Mouse (Mus musculus) MEL-GATA-1-ER (cell line): ENCODE measurements around the gene Nbea.
"Not testable (repeated sequence)": the region's sequence is repeated elsewhere in the genome, so short reads cannot be mapped to it uniquely, and the experiment has no call there.

Source experiments
- DNase-seq: peaks from one replicate; pipeline ENCODE4 v3.0.0-alpha.2; 2012; ENCODE audit warnings: low read depth; ENCODE audit errors: extremely low read depth

The Nbea gene

DNA sequence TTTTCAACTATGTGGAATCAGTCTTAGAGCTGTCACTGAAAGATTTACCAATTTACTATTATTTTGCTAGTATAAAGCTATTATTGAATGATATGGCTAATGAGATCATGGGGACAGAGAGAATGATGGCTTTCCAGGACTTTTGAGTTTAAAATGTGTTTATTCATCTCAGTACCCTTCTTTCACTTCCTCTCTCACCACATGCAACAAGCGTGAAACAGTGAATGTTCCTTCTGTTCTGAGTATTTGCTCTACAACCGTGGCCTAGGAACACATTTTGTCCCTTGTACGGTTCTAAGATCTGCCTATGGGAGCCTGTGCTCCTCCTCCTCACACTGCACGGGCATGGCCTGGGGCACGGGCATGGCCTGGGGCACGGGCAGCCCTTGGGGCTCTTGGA lies 516.5 kb downstream of the Nbea start:
- no peak for DNase-seq

DNA sequence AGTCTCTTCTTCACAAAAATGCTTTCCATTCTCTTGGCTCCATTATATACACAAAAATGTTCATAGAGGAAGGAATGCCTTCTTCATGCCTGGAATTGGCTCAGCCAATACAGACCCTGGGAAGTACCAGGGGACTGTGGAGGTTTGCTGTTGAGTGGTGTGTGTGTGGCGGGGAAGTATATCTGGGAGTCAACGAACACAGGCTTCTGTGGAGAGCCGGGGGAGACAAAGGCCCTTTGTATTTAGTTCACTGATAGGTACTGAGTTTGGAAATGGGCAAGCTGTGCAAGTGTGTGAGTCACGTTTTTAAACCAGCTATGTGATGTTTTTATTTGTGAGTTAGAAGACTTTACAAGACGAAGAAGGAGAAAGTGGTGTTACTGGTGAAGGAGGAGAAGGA lies 517.6 kb downstream of the Nbea start:
- no peak for DNase-seq

DNA sequence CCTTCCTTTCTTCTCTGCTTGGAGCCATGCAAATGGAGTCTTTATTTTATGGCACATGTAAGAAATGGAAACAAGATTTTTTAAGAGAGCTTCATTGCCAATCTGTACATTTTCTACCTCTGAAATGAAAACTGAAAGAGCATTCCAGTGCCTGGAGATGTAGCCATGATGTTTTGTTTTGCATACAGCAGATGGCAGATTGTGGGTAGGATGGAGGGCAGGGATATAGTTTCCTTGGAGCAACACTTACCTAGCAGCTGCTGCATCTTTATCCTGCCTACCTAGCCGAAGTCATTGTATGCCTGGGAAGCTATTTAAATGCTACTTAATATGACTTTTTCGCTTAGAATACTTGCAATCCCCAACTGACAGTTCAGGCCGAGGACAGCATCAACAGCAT lies 518.8 kb downstream of the Nbea start:
- DNase-seq = no peak

- no peak for DNase-seq
Measured at GRCm38 (mm10) chr3:55661678-55662445, 521.6 kb downstream of the Nbea start.

DNA sequence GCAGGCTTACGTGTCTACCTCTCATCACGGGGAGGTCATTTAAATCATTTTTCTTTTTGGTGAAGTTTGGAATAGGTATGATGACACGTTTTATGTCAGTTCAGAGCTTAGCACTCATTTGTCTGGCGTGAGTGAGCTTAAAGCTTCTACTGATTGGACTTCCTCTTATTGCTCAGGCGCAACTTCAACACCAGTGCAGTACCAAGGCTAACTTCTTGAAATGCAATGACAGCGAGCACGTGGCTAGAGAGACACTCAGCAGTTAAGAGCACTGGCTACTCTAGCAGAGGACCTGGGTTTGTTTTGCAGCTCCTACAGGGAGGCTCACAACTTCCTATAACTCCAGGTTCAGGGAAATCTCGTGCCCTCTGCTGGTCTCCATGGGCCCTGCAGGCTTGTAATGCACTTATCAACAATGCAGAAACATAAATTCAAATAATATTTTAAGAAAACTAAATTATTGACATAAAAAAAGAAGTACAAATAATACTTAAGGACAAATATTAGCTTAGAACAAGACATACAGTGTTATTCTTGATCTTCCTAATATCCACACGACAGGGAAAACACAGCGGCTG lies 523.2 kb downstream of the Nbea start:
- no peak for DNase-seq

GRCm38 (mm10) chr3:55659558-55660215 lies 523.8 kb downstream of the Nbea start:
- no peak for DNase-seq

DNA sequence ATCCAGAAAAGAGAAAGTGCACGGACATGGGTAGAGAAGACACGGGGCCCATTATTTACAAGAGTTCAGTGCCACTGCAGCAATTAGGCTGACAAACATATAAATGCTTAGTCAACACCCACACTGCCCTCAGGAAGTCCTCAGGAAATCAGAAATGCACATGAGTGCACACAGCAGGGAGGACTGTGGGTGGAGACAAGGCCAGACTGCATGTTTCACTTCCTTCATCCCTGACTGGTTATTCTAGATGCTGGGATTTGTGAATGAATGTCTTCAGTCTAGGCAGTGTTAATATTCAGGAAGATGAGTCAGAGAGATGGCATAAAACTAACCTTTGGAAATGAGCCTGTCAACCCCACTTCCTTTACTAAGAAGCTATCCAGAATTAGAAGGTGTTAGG lies 531.2 kb downstream of the Nbea start:
- DNase-seq = no peak

DNA sequence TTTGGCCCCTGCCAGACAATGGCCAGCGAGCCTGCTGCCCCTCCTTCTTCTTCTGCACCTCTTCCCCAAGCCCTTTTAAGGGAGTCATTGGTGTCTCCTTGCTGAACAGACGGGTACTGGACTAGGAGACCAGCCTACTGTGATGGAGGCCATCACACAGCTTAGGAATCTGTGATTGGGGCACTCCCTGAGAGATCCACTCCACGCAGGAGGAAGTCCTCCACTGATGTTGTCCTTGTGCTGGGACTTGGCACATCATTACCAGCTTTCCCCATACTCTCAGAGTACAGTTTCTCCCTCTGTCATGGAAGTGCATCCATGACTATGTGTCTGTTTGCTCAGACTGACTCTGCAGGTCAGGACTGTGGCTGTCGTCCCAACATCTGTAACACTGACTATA lies 531.6 kb downstream of the Nbea start:
- no peak for DNase-seq

DNA sequence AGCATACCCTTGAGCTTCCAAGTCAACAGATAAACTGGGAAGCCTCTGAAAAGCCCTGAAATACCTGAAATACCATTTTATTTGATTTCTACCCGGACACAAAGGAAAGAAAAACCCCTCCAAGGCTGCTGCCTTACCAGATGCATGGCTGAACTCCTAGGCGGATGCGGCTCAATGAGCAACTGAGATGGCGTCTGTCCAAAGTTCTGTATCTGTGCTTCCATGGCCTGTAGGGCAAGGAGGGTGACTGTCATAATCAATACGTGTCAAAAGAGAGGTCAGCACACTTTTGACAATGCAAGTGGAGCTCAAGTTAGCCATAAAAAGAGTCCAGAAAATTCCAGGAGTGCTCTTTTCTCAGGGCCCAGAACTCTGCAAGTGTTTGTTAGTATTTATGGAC lies 534.0 kb downstream of the Nbea start:
- no peak for DNase-seq

GRCm38 (mm10) chr3:55648299-55648698 lies 535.2 kb downstream of the Nbea start:
- no peak for DNase-seq

DNA sequence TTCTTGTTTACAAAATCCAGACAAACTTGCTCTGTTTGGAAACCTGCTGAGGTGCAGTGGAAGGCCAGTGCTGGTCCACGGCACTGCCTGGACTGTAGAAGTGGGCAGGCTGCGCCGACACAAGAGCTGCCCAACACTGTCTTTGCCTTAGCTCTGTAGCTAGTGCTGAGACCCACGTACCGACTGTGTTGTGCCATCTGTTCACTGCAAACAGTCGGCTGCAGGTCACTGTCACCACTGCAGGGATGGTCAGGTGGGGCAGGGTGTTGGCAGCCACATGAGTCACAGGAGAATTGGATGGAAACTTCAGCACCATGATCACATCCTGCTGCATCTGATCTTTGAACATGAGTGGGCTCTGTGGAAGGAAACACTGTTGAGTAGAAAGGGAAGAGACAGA lies 536.3 kb downstream of the Nbea start:
- no peak for DNase-seq

- no peak for DNase-seq
Measured at GRCm38 (mm10) chr3:55646437-55646836, 537.1 kb downstream of the Nbea start.

GRCm38 (mm10) chr3:55644035-55644618 lies 539.4 kb downstream of the Nbea start:
- no peak for DNase-seq

DNA sequence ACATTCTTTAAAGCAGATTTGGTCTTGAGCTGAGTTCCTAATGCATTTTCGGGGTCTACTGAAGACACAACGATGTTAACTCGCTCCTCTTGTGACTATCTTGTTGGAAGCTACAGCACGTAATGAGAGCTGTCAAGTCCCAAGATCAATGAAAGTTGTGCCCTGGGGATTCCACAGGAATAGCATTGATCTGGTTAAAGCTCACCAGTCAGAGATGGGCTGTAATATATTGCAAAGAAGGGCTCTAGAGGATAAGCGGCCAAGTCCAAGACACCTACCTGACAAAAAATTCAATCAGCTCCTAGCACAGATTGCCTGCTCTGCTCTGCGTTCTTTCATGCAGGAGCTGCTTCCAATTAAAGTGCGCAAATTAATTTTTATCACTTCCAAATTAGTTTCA lies 545.8 kb downstream of the Nbea start:
- no peak for DNase-seq

GRCm38 (mm10) chr3:55635542-55636172 lies 547.8 kb downstream of the Nbea start:
- no peak for DNase-seq

- DNase-seq = peak; percentile 4
Measured at GRCm38 (mm10) chr3:55627054-55627453, 556.4 kb downstream of the Nbea start.

DNA sequence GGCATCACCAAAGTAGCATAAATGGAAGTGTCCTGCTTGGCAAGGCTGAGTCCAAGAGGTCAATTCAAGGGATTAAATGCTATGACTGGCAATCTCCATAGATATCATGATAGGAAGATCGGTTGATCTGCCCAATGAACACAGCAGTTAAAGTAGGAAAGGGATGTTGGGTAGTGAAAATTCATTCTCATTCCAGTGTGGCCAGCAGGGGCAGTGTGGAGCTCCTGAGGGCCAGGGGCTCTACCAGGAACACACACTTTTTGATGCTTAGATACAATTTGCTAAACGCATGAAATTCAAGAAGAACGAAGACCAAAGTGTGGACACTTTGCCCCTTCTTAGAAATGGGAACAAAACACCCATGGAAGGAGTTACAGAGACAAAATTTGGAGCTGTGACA lies 561.5 kb downstream of the Nbea start:
- not testable (repeated sequence) for DNase-seq

DNA sequence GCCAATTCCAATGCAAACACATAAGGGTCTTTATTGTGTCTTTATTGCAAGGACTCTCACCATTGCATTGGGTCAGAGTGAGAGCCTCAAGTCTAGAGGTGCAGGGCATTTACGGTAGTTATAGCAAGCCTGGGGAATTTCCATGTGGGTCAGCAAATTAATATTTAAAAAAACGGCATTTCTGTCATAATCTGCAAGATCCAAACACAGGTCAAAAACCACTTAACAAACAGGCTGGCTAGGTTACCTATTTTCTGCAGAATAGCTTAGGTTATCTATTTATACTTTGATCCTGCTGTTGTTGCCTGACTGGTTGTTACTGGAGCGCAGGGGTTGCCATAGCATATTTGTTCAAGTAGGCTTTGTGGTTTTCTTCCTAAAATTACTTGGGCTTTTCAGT lies 565.1 kb downstream of the Nbea start:
- DNase-seq = no peak

DNA sequence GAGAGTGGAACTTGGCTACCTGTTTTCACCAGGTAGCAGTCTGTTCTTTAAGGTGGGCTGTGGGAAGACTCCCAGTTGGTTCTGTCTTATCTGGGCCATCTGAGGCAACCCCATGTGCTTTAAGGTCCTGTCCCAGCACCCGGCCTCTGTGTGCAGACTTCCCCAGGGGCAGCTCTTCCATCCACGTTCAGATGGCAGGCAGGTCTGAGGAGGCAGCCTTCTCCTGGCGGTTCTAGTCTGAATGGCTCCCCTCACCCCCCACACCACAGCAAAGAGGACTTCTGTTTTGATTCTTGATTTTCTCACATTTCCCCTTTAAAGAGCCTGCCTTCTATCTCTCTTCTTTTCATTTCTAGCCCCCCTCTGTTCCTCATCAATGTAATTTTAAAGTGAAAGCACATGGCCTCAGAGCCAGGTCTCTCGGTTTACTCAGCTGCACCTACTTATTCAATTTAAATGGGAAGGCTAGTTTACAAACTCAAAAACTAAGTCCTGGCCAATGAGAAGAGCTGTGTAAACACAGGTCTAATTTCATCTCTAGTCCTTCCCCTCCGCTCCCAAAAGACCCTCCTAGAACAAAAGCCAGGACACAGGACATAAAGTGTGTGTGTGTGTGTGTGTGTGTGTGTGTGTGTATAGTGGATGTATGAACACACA lies 570.9 kb downstream of the Nbea start:
- no peak for DNase-seq

DNA sequence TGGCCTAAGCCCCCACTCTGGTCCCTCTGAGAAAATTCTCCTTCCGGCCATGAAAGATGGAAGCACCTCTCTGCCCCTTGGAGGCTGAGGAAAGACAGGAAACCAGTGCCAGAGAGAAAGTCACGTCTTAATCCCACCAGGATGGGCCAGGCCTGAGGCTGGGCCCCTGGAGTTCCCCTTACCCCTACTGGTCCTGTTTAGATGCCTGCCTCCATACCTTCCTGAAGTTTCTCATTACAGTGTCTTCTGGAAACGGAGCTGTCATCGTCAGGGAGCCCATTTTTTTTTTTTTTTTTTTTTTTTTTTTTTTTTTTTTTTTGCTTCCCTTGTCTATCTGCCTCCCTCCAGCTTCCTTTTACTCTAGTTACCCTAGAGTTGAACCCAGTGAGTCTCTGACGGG lies 571.5 kb downstream of the Nbea start:
- no peak for DNase-seq

- no peak for DNase-seq
Measured at GRCm38 (mm10) chr3:55610191-55610590, 573.3 kb downstream of the Nbea start.
